Mouse (Mus musculus): Measurements from ENCODE around the gene Npas1.

The Npas1 gene

GRCm38 (mm10) chr7:16477628-16478027, at the start of gene Npas1:
Gene Npas1, minus strand, starts transcription at chr7:16477728.
- no peak for DNase-seq (ENCODE audit: inconsistent age in 2 of 2, low spot score in 1 of 2)

GRCm38 (mm10) chr7:16525995-16526394, 48.5 kb upstream of the Npas1 start:
- DNase-seq (ENCODE audit: inconsistent age in 2 of 2, low spot score in 1 of 2), result peak in 1 of 2 experiments; percentile 38

GRCm38 (mm10) chr7:16525448-16525847, 47.9 kb upstream of the Npas1 start:
- DNase-seq (ENCODE audit: inconsistent age in 2 of 2, low spot score in 1 of 2), result no peak

- DNase-seq (ENCODE audit: inconsistent age in 2 of 2, low spot score in 1 of 2), result no peak
Observed at GRCm38 (mm10) chr7:16524308-16524707, 46.8 kb upstream of the Npas1 start.

- no peak for DNase-seq (ENCODE audit: inconsistent age in 2 of 2, low spot score in 1 of 2)
Observed at GRCm38 (mm10) chr7:16519310-16519709, 41.8 kb upstream of the Npas1 start.

- no peak for DNase-seq (ENCODE audit: inconsistent age in 2 of 2, low spot score in 1 of 2)
Observed at GRCm38 (mm10) chr7:16517198-16517597, 39.7 kb upstream of the Npas1 start.

GRCm38 (mm10) chr7:16507284-16507683, 29.8 kb upstream of the Npas1 start:
- DNase-seq (ENCODE audit: inconsistent age in 2 of 2, low spot score in 1 of 2), result peak; percentile 55 to 85

- no peak for DNase-seq (ENCODE audit: inconsistent age in 2 of 2, low spot score in 1 of 2)
Observed at GRCm38 (mm10) chr7:16505226-16505593, 27.7 kb upstream of the Npas1 start.

- peak; percentile 39 to 74 for DNase-seq (ENCODE audit: inconsistent age in 2 of 2, low spot score in 1 of 2)
Observed at GRCm38 (mm10) chr7:16504573-16505225, 27.2 kb upstream of the Npas1 start.

- DNase-seq (ENCODE audit: inconsistent age in 2 of 2, low spot score in 1 of 2), result peak; percentile 49 to 78
Observed at GRCm38 (mm10) chr7:16501571-16501970, 24.0 kb upstream of the Npas1 start.

- DNase-seq (ENCODE audit: inconsistent age in 2 of 2, low spot score in 1 of 2), result no peak
Observed at GRCm38 (mm10) chr7:16499671-16500104, 22.2 kb upstream of the Npas1 start.

GRCm38 (mm10) chr7:16496260-16496659, 18.7 kb upstream of the Npas1 start:
- no peak for DNase-seq (ENCODE audit: inconsistent age in 2 of 2, low spot score in 1 of 2)

- peak; percentile 30 to 78 for DNase-seq (ENCODE audit: inconsistent age in 2 of 2, low spot score in 1 of 2)
Observed at GRCm38 (mm10) chr7:16493361-16493760, 15.8 kb upstream of the Npas1 start.

- DNase-seq (ENCODE audit: inconsistent age in 2 of 2, low spot score in 1 of 2), result no peak
Observed at GRCm38 (mm10) chr7:16492211-16492610, 14.7 kb upstream of the Npas1 start.

- DNase-seq (ENCODE audit: inconsistent age in 2 of 2, low spot score in 1 of 2), result peak; percentile 54 to 84
Observed at GRCm38 (mm10) chr7:16491759-16492158, 14.2 kb upstream of the Npas1 start.

GRCm38 (mm10) chr7:16489948-16490347, 12.4 kb upstream of the Npas1 start:
- peak in 1 of 2 experiments; percentile 64 for DNase-seq (ENCODE audit: inconsistent age in 2 of 2, low spot score in 1 of 2)

GRCm38 (mm10) chr7:16488816-16489215, 11.3 kb upstream of the Npas1 start:
- DNase-seq (ENCODE audit: inconsistent age in 2 of 2, low spot score in 1 of 2), result no peak

- DNase-seq (ENCODE audit: inconsistent age in 2 of 2, low spot score in 1 of 2), result peak in 1 of 2 experiments; percentile 40
Observed at GRCm38 (mm10) chr7:16476600-16476989, 933 bp downstream of the Npas1 start.

- peak in 1 of 2 experiments; percentile 28 for DNase-seq (ENCODE audit: inconsistent age in 2 of 2, low spot score in 1 of 2)
Observed at GRCm38 (mm10) chr7:16475764-16476599, 1.5 kb downstream of the Npas1 start.

- DNase-seq (ENCODE audit: inconsistent age in 2 of 2, low spot score in 1 of 2), result no peak
Observed at GRCm38 (mm10) chr7:16475321-16475720, 2.2 kb downstream of the Npas1 start.

GRCm38 (mm10) chr7:16474445-16474844, 3.1 kb downstream of the Npas1 start:
- DNase-seq (ENCODE audit: inconsistent age in 2 of 2, low spot score in 1 of 2), result peak in 1 of 2 experiments; percentile 58

- no peak for DNase-seq (ENCODE audit: inconsistent age in 2 of 2, low spot score in 1 of 2)
Observed at GRCm38 (mm10) chr7:16473847-16474246, 3.7 kb downstream of the Npas1 start.
